Mouse (Mus musculus) embryonic facial prominence, embryonic 13.5 days (tissue): ENCODE results near the gene Map6. TPM values are rescaled to one million over a fixed set of nuclear protein-coding genes. Genes with fewer than 3 reads are reported as not detected.

Source experiments
- ATAC-seq: fragments of 200-750 bp; cut with Nextera tagmentation; 2 replicates; pipeline ENCODE4 v1.8.0; 2017; ENCODE audit warnings: low read depth; ENCODE audit not compliant: insufficient number of reproducible peaks, insufficient read depth, low FRiP score, low TSS enrichment
- H3K27ac ChIP-seq: fragments of 300-500 bp; sonication (generic); 2 replicates; pipeline ENCODE4 v1.5.1; 2015; ENCODE audit warnings: moderate library complexity, mild to moderate bottlenecking, inconsistent platforms
- H3K27me3 ChIP-seq: fragments of 300-500 bp; sonication (generic); 2 replicates; pipeline ENCODE4 v1.6.1; 2015; ENCODE audit warnings: mild to moderate bottlenecking, inconsistent platforms
- H3K36me3 ChIP-seq: fragments of 300-500 bp; sonication (generic); 2 replicates; pipeline ENCODE4 v1.6.1; 2015; ENCODE audit warnings: mild to moderate bottlenecking, inconsistent platforms
- H3K4me1 ChIP-seq: fragments of 300-500 bp; sonication (generic); 2 replicates; pipeline ENCODE4 v1.6.1; 2015; ENCODE audit warnings: inconsistent platforms
- H3K4me2 ChIP-seq: fragments of 300-500 bp; sonication (generic); 2 replicates; pipeline ENCODE4 v1.6.1; 2015; ENCODE audit warnings: moderate library complexity, mild to moderate bottlenecking, inconsistent platforms
- H3K4me3 ChIP-seq: fragments of 300-500 bp; sonication (generic); 2 replicates; pipeline ENCODE4 v1.5.1; 2015; ENCODE audit warnings: mild to moderate bottlenecking, inconsistent platforms
- H3K9ac ChIP-seq: fragments of 300-500 bp; sonication (generic); 2 replicates; pipeline ENCODE4 v1.6.1; 2015; ENCODE audit warnings: mild to moderate bottlenecking, inconsistent platforms
- H3K9me3 ChIP-seq: fragments of 300-500 bp; sonication (generic); 2 replicates; pipeline ENCODE4 v1.6.1; 2016; ENCODE audit warnings: inconsistent platforms
- WGBS: fragments of 180-500 bp; shearing (Covaris S2); methylation state at CpG from one replicate; pipeline ENCODE4 v1.1.7; 2015; ENCODE audit warnings: mixed read lengths; 5-methylcytosine and 5-hydroxymethylcytosine counted together
- polyA plus RNA-seq: library from polyadenylated mRNA; unstranded; fragments of >200 nt; fragmentation: Nextera tagmentation; extraction: Ambion mirVana; gene quantifications from 2 replicates; pipeline ENCODE4 v1.2.1, GENCODE M21; 2015

Gene Map6
- polyA plus RNA-seq, 1 experiment from 2014 or later = 3.9 TPM

DNA sequence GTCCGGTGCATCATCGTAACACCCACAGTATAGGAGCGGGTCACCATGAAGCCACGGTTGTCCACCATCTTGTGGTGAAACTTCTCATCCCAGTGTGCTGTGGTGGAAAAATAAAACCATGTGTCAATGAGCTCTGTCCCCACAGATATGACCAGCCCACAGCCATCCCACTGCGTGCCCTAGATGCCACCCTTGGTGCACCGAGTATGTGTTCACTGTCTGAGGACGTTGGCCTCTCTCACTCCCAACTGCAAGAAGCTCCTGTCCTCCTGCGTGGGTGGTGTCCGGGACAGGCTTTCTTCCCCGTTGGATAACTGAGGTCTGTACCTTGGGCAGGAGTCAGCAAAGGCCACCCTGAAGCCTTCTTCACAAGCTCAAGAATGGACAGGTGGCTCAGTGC is 80.0 kb downstream of the Map6 start:
- ATAC-seq = no peak
- peaks cover 36% of the 10 kb centered on the region for H3K4me1 ChIP-seq
- WGBS = 93% methylated on average over 10 of the region's 10 CpGs
- no peaks in the 10 kb centered on the region for H3K27me3 ChIP-seq
- no peak overlapping the region for H3K27ac ChIP-seq
- H3K4me2 ChIP-seq = no peak overlapping the region
- no peak overlapping the region for H3K9ac ChIP-seq
- H3K9me3 ChIP-seq = no peaks in the 10 kb centered on the region
- H3K4me3 ChIP-seq = no peak overlapping the region
- peaks cover 76% of the 10 kb centered on the region for H3K36me3 ChIP-seq

DNA sequence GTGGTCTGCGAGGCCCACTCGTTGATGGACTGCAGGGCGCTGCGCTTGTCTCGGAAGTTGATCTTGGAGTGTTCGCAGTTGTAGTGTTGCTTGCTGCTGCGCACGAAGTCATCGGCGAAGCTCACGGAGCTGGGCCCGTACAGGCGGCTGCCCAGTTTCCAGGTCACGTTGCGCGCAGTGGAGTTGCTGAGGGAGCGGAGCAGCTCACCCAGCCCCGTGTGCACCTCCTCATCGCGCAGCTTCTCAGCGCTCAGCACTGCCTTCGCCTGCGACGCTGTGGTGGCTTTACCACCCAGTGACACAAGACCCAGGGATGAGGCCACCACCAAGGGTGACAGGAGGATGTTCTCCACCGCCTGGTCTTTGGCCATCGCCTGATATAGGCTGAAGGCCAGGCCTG is 81.6 kb downstream of the Map6 start:
- peak overlapping the region; percentile 40; the same call in 1 of the 2 replicates for H3K9ac ChIP-seq
- peak overlapping the region; percentile 92 for H3K4me2 ChIP-seq

DNA sequence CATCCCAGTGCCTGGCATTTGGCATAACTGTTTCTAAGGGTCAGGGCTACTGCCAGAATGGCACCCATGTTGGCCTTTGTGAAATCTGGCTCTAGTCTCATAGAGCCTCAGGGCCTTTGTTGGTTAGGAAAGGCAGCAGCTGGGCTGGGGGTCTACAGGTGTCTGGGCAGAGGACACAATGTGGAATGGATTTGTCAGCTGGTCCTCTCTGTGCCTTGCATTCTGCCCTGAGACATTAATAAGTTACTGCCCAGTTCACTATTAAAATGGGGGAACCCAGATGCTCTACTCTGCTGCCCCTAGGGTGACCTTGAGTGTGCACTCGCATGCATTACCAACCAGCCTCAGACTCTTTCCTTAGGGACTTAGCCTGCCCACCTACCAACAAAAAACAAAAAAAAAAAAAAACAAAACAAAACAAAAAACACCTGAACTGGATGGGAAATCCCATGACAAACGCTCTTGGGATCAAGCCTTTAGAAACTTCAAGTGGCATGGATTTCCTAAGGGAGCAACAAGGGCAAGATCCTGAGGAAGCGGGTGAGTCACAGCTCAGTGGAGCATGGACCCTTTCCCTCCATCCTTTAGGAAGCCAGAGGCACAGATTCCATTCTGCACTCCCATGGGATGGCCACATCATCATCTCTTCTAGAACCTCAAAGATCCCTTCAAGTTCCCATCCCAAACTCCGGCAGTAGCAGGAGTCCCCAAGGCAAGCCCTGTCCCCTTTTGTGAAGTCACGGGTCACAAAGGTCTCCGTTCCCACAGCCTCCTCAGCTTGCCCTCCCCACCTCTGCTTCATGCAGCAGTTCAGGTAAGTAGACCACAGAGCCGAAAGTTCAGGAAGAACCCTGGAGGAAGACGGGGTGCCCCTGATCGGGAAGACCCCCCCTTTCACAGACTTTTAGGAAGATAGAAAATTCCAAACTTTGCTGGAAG is 82.8 kb downstream of the Map6 start:
- H3K27me3 ChIP-seq = no peaks in the 10 kb centered on the region
- H3K9me3 ChIP-seq = no peaks in the 10 kb centered on the region
- H3K9ac ChIP-seq = peak overlapping the region; percentile 97
- peak overlapping the region; percentile 81 for H3K4me3 ChIP-seq
- peaks cover 54% of the 10 kb centered on the region for H3K36me3 ChIP-seq
- ATAC-seq = no peak
- peak overlapping the region; percentile 92 for H3K4me2 ChIP-seq
- WGBS = 63% methylated on average over 9 of the region's 9 CpGs
- H3K27ac ChIP-seq = peak overlapping the region; percentile 99
- peaks cover 56% of the 10 kb centered on the region for H3K4me1 ChIP-seq

More for the DNA sequence above, 81.6 kb downstream of the Map6 start:
- Histone ChIP-seq H3K4me3 (peak overlapping the region; percentile 3; the same call in 1 of the 2 replicates), H3K4me1 (peaks cover 44% of the 10 kb centered on the region), H3K9me3 (no peaks in the 10 kb centered on the region), H3K27ac (no peak overlapping the region), H3K36me3 (peaks cover 66% of the 10 kb centered on the region), H3K27me3 (no peaks in the 10 kb centered on the region)
- no peak for ATAC-seq
- WGBS = 94% methylated on average over 26 of the region's 26 CpGs

GRCm38 (mm10) chr7:99351104-99351801 is 84.0 kb downstream of the Map6 start:
- H3K27me3 ChIP-seq = no peaks in the 10 kb centered on the region
- peak overlapping the region; percentile 92 for H3K4me2 ChIP-seq
- WGBS = 3% methylated on average over 12 of the region's 12 CpGs
- no peaks in the 10 kb centered on the region for H3K9me3 ChIP-seq
- peak overlapping the region; percentile 97 for H3K9ac ChIP-seq
- H3K4me1 ChIP-seq = peaks cover 67% of the 10 kb centered on the region
- H3K27ac ChIP-seq = peak overlapping the region; percentile 99
- peaks cover 42% of the 10 kb centered on the region for H3K36me3 ChIP-seq
- peak overlapping the region; percentile 81 for H3K4me3 ChIP-seq
- ATAC-seq = no peak

- Histone ChIP-seq H3K4me3 (peak overlapping the region; percentile 81), H3K9me3 (no peaks in the 10 kb centered on the region), H3K9ac (peak overlapping the region; percentile 97), H3K27ac (peak overlapping the region; percentile 99), H3K27me3 (no peaks in the 10 kb centered on the region), H3K36me3 (peaks cover 35% of the 10 kb centered on the region), H3K4me1 (peaks cover 74% of the 10 kb centered on the region), H3K4me2 (peak overlapping the region; percentile 92)
- WGBS = 1% methylated on average over 18 of the region's 18 CpGs
- no peak for ATAC-seq
Measured at GRCm38 (mm10) chr7:99351802-99352517, 84.7 kb downstream of the Map6 start.

- H3K27ac ChIP-seq = peak within 1 kb of the TSS; percentile 99
- no peaks in the 10 kb centered on the region for H3K9me3 ChIP-seq
- H3K4me3 ChIP-seq = peak within 1 kb of the TSS; percentile 81
- H3K36me3 ChIP-seq = peaks cover 27% of the 10 kb centered on the region
- H3K4me1 ChIP-seq = peaks cover 80% of the 10 kb centered on the region
- peak; percentile 81 for ATAC-seq
- peak within 1 kb of the TSS; percentile 92 for H3K4me2 ChIP-seq
- no peaks in the 10 kb centered on the region for H3K27me3 ChIP-seq
- WGBS = under 1% methylated on average over 35 of the region's 35 CpGs
- peak within 1 kb of the TSS; percentile 97 for H3K9ac ChIP-seq
Measured at GRCm38 (mm10) chr7:99352526-99353400, 85.5 kb downstream of the Map6 start, which contains the start of gene Serpinh1. TSS of gene Serpinh1 (minus strand) at chr7:99353239.

- Histone ChIP-seq H3K9me3 (no peaks in the 10 kb centered on the region), H3K4me2 (peak overlapping the region; percentile 55), H3K9ac (peak overlapping the region; percentile 70), H3K27me3 (no peaks in the 10 kb centered on the region), H3K36me3 (no peaks in the 10 kb centered on the region), H3K4me3 (peak overlapping the region; percentile 24), H3K4me1 (peaks cover 62% of the 10 kb centered on the region), H3K27ac (peak overlapping the region; percentile 99)
- ATAC-seq = no peak
- 2% methylated on average over 7 of the region's 7 CpGs for WGBS
Measured at GRCm38 (mm10) chr7:99355731-99356131, 88.5 kb downstream of the Map6 start.

- H3K27me3 ChIP-seq = no peaks in the 10 kb centered on the region
- no peaks in the 10 kb centered on the region for H3K36me3 ChIP-seq
- peaks cover 62% of the 10 kb centered on the region for H3K4me1 ChIP-seq
- H3K9me3 ChIP-seq = no peaks in the 10 kb centered on the region
- 18% methylated on average over 9 of the region's 9 CpGs for WGBS
- H3K4me2 ChIP-seq = peak overlapping the region; percentile 55
- H3K9ac ChIP-seq = peak overlapping the region; percentile 70
- ATAC-seq = no peak
- peak overlapping the region; percentile 24 for H3K4me3 ChIP-seq
- peak overlapping the region; percentile 99 for H3K27ac ChIP-seq
Measured at GRCm38 (mm10) chr7:99356244-99356930, 89.1 kb downstream of the Map6 start.

GRCm38 (mm10) chr7:99357201-99357600 is 90.0 kb downstream of the Map6 start:
- no peak for ATAC-seq
- peaks cover 62% of the 10 kb centered on the region for H3K4me1 ChIP-seq
- no peak overlapping the region for H3K4me3 ChIP-seq
- H3K36me3 ChIP-seq = no peaks in the 10 kb centered on the region
- H3K4me2 ChIP-seq = peak overlapping the region; percentile 55; the same call in 1 of the 2 replicates
- peak overlapping the region; percentile 99 for H3K27ac ChIP-seq
- no peaks in the 10 kb centered on the region for H3K27me3 ChIP-seq
- peak overlapping the region; percentile 28; the same call in 1 of the 2 replicates for H3K9ac ChIP-seq
- WGBS = 67% methylated on average over 7 of the region's 7 CpGs
- H3K9me3 ChIP-seq = no peaks in the 10 kb centered on the region

DNA sequence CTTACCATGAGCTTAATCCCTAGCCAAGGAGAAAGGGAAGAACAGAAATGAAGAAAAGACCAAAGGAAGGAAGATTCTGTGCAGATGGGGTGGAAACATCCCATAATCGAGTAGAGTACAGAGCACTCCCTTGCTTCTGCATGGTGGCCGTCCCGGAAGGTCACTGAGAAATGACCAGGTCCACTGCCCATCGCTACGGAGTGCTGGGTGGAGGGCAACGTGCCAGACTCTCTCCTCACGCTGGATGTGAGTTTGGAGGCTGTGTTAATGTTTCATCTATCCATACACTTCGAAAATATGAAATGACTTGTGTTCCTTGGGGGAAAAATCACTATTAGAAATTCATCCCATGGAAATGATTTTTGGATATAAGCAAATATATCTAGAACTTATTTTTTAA is 91.1 kb downstream of the Map6 start:
- Histone ChIP-seq H3K27me3 (no peaks in the 10 kb centered on the region), H3K36me3 (no peaks in the 10 kb centered on the region), H3K9me3 (no peaks in the 10 kb centered on the region), H3K4me3 (no peak overlapping the region), H3K27ac (0 out of 2 replicates have a peak overlapping the region, but pooled peaks have one; percentile 99), H3K9ac (no peak overlapping the region), H3K4me2 (no peak overlapping the region), H3K4me1 (peaks cover 60% of the 10 kb centered on the region)
- no peak for ATAC-seq
- WGBS = 88% methylated on average over 8 of the region's 8 CpGs
